Mouse (Mus musculus) adrenal gland, adult 8-10 months (tissue): Measurements from ENCODE around the gene Wdr63. TPM values are rescaled to one million over a fixed set of nuclear protein-coding genes. Genes with fewer than 3 reads are reported as not detected.
A peak's percentile ranks its signal among the peaks of the same experiment; 100 is the strongest.

ENCODE experiments used
- DNase-seq: peaks from one replicate; pipeline ENCODE4 v3.0.0; 2022
- total RNA-seq, 4 experiments: library from RNA; stranded (reverse); gene quantifications; 2 replicates each; pipeline ENCODE4 v1.2.4; 2022

Wdr63 gene
- total RNA-seq, 4 experiments from 2014 or later = not detected

GRCm38 (mm10) chr3:146121310-146122124 is 13.6 kb upstream of the Wdr63 start:
- DNase-seq = no peak

GRCm38 (mm10) chr3:146117997-146118457 is 10.1 kb upstream of the Wdr63 start:
- no peak for DNase-seq

- DNase-seq = no peak
These were observed 9.5 kb upstream of the Wdr63 start, which contains the start of gene Mcoln3 for GRCm38 (mm10) chr3:146117258-146117996. Gene Mcoln3, plus strand, starts transcription at chr3:146117450.

DNA sequence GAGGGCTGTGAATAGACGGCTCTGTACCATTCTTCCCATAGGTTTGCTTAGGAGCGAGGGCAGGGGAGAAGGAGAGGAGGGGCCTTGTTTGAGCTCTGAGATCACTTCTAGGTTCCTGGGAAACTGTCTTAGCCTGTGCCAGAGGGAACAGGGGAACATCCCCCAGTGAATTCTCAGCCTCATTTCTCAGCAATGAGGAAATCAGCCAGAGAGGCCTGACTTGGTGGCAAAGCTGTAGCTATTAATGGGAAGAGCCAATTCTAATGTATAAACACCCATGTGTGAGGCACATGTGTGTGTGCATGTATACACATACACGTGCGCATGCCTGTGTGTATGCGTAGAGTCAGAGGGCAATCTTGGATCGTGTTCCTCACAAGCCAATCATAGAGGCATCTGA is 3.0 kb upstream of the Wdr63 start:
- no peak for DNase-seq

GRCm38 (mm10) chr3:146110358-146110757 is 2.4 kb upstream of the Wdr63 start:
- DNase-seq = no peak

- DNase-seq = no peak
These were observed 1.0 kb upstream of the Wdr63 start for GRCm38 (mm10) chr3:146108945-146109344.

GRCm38 (mm10) chr3:146107116-146107849 is 647 bp downstream of the Wdr63 start:
- DNase-seq = peak; percentile 10

DNA sequence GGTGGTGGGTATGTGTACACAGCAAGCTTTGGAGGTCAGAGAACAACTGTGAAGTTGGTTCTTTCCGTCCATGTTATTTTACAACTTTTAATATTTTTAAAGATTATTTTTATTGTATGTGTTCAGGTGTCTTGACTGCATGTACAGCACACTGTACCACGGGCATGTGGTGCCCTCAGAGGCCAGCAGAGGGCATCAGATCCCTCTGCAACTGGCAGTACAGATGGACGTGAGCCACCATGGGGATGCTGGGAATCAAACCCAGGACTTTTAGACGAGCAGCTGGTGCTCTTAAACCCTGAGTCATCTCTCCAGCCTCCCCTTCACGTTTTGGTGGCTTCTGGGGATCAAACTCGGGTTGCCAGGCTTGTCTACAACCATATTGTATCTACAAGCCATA is 5.9 kb downstream of the Wdr63 start:
- no peak for DNase-seq

GRCm38 (mm10) chr3:146099925-146100324 is 8.0 kb downstream of the Wdr63 start:
- DNase-seq = no peak

DNA sequence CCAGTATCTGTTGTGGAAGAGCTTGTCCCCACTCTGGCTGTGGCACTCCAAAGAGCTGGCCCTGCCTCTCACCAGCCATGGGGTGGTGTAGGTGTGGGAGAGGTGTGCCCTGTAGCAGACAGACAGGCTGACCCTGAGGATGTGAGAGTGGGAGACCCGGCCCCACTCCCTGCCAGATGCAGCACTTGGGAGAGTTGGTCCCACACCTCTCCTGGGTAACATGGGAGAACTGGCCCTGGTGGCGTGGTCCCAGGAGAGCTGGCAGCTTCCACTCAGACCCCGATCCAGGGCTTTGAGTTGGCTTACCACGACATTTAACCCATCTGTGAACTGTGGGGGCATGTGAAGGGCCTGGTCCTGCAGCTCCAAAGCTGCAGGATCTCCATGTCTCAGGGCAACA is 10.1 kb downstream of the Wdr63 start:
- no peak for DNase-seq

GRCm38 (mm10) chr3:146096986-146097385 is 10.9 kb downstream of the Wdr63 start:
- no peak for DNase-seq

- no peak for DNase-seq
These were observed 12.9 kb downstream of the Wdr63 start for GRCm38 (mm10) chr3:146095066-146095465.

GRCm38 (mm10) chr3:146090988-146091657 is 16.8 kb downstream of the Wdr63 start:
- no peak for DNase-seq

- no peak for DNase-seq
These were observed 27.7 kb downstream of the Wdr63 start for GRCm38 (mm10) chr3:146080241-146080640.

GRCm38 (mm10) chr3:146072780-146073179 is 35.1 kb downstream of the Wdr63 start:
- no peak for DNase-seq

DNA sequence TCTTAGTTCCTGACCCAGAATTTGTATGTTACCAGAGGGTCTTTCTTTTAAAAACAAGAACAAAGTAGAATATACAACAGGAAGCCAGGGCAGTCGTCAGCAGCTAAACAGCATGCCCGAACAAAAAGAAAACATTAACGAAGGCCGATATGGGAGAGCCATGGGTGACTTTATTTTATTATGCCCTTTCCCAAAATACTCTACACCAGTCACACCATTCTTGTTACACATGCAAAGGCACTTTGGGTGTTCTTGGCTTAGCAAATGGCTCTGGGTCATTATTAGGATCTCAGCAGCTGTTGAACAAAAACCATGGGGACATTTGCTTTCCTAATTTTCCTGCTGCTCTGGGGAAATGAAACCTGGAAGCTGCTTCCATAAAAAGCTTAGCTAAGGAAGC is 38.7 kb downstream of the Wdr63 start:
- DNase-seq = no peak

DNA sequence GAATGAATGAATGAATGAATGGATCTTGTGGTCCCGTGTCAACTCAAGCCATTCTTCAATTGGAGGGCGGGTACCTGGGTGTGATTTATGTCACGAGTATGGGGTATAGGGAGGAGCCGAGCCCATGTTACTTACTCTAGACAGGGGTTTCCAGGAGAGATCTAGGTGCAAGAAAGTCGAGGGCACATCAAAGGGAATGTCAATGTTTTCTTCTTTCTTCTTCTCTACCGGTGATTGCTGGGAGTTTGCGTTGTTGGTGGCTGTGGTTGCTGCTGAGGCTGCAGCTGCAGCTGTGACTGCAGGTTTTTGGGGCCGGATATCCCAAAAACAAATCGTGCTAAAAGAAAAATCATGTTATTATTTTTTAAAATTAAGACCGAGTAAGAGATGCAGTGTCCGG is 44.8 kb downstream of the Wdr63 start:
- DNase-seq = no peak

DNA sequence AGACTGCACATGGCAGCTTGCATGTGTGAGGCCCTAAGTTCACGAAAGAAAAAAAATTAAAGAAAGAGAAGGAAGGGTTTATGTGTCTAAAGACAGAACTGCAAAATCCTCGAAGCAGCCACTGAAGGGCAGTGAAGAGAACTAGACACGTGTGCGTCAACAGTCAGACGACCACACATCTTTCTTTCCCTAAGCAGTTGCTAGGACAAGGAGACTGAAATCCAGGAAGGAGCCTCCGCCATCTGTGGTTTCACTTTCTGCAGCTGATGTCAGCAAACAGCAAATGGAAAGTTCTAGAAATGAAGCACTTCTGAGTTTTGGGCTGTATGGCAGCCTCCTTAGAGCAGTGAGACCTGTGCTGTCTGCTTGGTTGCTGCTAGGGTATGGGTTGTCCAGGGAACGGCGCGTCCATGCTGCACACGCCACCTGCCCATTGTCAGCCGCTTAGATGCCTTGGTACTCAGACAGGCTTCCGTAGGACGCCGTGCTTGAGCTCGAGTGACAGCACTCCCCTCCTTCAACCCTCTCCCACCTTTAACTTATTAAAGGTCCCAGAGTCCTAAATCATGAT is 48.5 kb downstream of the Wdr63 start:
- DNase-seq = no peak

DNA sequence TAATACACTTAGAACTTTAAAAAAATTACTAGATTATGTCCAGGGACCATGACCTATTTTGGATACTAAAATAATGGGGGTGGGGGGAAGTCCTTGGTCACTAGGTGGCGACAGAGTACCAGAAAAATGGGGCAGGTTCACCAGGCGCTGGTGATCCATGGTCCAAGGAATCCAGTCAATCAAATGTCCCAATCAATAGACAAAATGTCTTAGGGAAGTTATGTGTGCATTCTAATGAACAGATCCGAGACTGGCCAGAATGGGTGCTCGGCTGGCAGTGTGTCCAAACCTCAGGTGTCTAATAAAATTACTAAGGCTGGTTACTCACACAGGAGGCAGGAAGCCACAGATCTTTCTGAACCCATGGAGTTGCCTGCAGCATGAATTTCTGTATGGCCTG is 49.7 kb downstream of the Wdr63 start:
- DNase-seq = peak; percentile 11

DNA sequence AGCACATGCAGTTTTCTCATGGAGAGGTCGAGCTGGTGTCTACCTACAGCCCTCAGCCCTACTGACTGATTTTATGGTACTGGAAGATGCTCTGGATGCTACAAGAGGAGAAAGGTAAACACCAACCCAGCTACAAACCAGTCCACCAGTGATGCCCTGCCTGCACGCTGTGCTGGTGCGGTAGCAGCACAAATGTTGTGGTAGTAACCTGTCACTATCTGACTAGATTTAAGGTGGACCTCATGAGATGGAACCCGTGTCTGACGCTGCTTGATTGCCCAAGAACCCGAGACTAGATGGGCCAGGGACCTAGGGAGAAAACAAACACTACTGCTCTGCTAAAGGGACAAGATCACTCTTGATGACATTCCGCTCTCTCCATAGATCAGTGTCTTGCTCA is 50.8 kb downstream of the Wdr63 start:
- DNase-seq = no peak

- no peak for DNase-seq
These were observed 54.1 kb downstream of the Wdr63 start for GRCm38 (mm10) chr3:146053873-146054272.
